Mouse (Mus musculus) left cerebral cortex, postnatal 36 days (tissue): ENCODE results near the gene Nox4. TPM values are rescaled to one million over a fixed set of nuclear protein-coding genes. Genes with fewer than 3 reads are reported as not detected.
"Not testable (repeated sequence)": the region's sequence is repeated elsewhere in the genome, so short reads cannot be mapped to it uniquely, and the experiment has no call there.

Experiments used
- DNase-seq, 2 experiments: peaks; one replicate each; pipeline ENCODE4 v3.0.0; 2021 to 2022; ENCODE audit warnings: low spot score in 2 of 2, mixed read lengths in 1 of 2
- intact Hi-C: fragments of 180-260 bp; cut with DNase I; formaldehyde crosslinking; loops from one replicate; pipeline ENCODE4 v1.15.1; 2025
- total RNA-seq, 2 experiments: library from RNA; stranded (reverse); gene quantifications; 2 replicates each; pipeline ENCODE4 v1.2.3; 2021

Nox4 gene
- total RNA-seq, 2 experiments from 2014 or later, result 0.11 to 0.12 TPM

- DNase-seq, result no peak
- intact Hi-C loops, result no loop called here
These were observed 123.2 kb downstream of the Nox4 start for GRCm38 (mm10) chr7:87369131-87369530.

GRCm38 (mm10) chr7:87370789-87371188, 124.9 kb downstream of the Nox4 start:
- intact Hi-C loops, result no loop called here
- DNase-seq, result no peak

GRCm38 (mm10) chr7:87371316-87371715, 125.4 kb downstream of the Nox4 start:
- DNase-seq, result no peak
- intact Hi-C loops, result no loop called here

GRCm38 (mm10) chr7:87374322-87374721, 128.4 kb downstream of the Nox4 start:
- intact Hi-C loops, result no loop called here
- DNase-seq, result no peak

GRCm38 (mm10) chr7:87374935-87375334, 129.0 kb downstream of the Nox4 start:
- intact Hi-C loops, result no loop called here
- no peak for DNase-seq

GRCm38 (mm10) chr7:87397023-87397422, 151.1 kb downstream of the Nox4 start:
- intact Hi-C loops, result no loop called here
- DNase-seq, result no peak

- intact Hi-C loops, result loop anchor here (2.0 kb wide), 1 partner anchor 13 kb away; no protein-coding TSS in a partner anchor
- not testable (repeated sequence) for DNase-seq
These were observed 165.5 kb downstream of the Nox4 start for GRCm38 (mm10) chr7:87411373-87411772.

GRCm38 (mm10) chr7:87413271-87413670, 167.4 kb downstream of the Nox4 start:
- intact Hi-C loops, result no loop called here
- DNase-seq, result no peak

Other genes with a start within 250 kb of the Nox4 start
- gene Vmn2r79, start 250.0 kb upstream of the Nox4 start, total RNA-seq, result under 1 TPM in 1 of 2 experiments, not detected in 1; 0.02 TPM
- gene Tyr, start 247.4 kb downstream of the Nox4 start, total RNA-seq, result not detected